Mouse (Mus musculus) activated CD4-positive, CD25-positive, alpha-beta regulatory T cell, adult 4 months (primary cell): ENCODE results near the gene Psmc5. TPM values are rescaled to one million over a fixed set of nuclear protein-coding genes. Genes with fewer than 3 reads are reported as not detected.

Source experiments
- ATAC-seq: one replicate; pipeline ENCODE4 v1.8.0; 2017
- polyA plus RNA-seq, 2 experiments: library from polyadenylated mRNA; unstranded; fragments of 100-300 nt; shearing (Covaris generic); gene quantifications; one replicate each; pipeline ENCODE4 v1.2.1; 2017

Gene Psmc5
- polyA plus RNA-seq, 2 experiments from 2014 or later = 140 to 180 TPM

- ATAC-seq = no peak
These were observed 15.3 kb downstream of the Psmc5 start for GRCm38 (mm10) chr11:106271131-106271793.

GRCm38 (mm10) chr11:106271794-106272643 is 16.1 kb downstream of the Psmc5 start:
- peak; percentile 4 for ATAC-seq

- ATAC-seq = peak; percentile 85
These were observed 16.8 kb downstream of the Psmc5 start, which contains the start of gene Smarcd2 for GRCm38 (mm10) chr11:106272644-106273310. Smarcd2 (minus strand) TSS chr11:106272972.

GRCm38 (mm10) chr11:106273311-106273684 is 17.3 kb downstream of the Psmc5 start:
- no peak for ATAC-seq

- ATAC-seq = no peak
These were observed 17.9 kb downstream of the Psmc5 start for GRCm38 (mm10) chr11:106273811-106274210.

- ATAC-seq = no peak
These were observed 18.4 kb downstream of the Psmc5 start for GRCm38 (mm10) chr11:106274374-106274773.

- ATAC-seq = no peak
These were observed 19.0 kb downstream of the Psmc5 start for GRCm38 (mm10) chr11:106274971-106275411.

DNA sequence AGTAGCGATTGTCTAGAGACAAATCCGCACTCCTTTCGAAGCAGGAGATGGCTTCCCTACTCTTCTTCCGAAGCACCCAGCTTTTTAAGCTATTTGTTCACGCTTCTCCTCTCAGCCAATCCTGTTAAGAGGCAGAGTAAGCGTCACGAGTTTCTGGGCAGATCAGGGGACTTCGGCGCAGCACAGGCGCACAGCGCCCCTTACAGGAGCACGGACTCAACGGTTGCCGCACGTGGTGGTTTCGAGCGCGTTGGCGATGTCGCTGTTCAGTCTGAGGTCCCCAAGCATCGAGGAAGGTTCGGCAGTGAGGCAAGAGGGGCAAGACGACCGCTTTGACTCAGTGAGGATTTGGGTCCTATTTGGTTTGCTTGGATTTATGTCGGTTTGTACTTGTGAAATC is 20.5 kb downstream of the Psmc5 start, which contains the start of gene Tcam1:
TSS of gene Tcam1 (plus strand) at position 219 of the 400 bp plus-strand sequence.
- ATAC-seq = peak; percentile 82

DNA sequence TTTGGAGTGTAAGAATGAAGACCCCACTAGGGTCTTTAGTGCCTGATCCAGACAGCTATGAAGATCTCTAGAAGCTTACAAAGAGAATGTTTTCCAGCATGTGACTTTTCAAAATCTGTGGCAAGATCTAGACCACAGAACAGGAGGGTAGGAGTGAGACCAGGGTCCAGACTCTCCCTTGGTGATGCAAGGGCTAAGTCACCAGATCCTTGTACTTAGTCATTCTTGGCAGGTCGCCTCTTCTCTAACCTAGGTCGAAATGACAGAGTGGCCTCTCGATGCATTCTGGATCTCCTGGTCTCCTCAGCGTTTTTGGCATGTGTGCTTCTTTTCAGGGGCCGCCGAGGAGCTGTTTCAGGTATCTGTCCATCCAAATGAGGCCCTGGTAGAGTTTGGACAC is 26.5 kb downstream of the Psmc5 start:
- ATAC-seq = no peak

DNA sequence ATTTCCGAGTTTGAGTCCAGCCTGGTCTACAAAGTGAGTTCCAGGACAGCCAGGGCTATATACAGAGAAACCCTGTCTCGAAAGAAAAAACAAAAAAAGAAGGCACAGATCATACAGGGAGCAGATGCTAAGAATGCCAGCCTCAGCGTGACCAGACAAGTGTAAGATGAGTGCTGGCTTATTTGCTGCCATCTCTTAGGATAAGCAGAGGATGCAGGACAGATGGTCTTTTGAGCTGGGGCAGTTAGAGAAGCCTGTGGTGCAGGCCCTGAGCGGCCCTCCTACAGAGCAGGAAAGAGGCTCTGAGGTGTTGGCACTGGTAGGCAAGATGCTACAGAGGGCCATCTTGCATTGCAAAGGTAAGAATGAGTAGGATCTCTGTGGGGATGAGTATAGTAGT is 27.4 kb downstream of the Psmc5 start:
- no peak for ATAC-seq

GRCm38 (mm10) chr11:106284126-106284525 is 28.2 kb downstream of the Psmc5 start:
- no peak for ATAC-seq

- no peak for ATAC-seq
These were observed 30.3 kb downstream of the Psmc5 start for GRCm38 (mm10) chr11:106286206-106286605.

- no peak for ATAC-seq
These were observed 31.0 kb downstream of the Psmc5 start for GRCm38 (mm10) chr11:106286987-106287386.

GRCm38 (mm10) chr11:106289369-106289768 is 33.4 kb downstream of the Psmc5 start:
- ATAC-seq = no peak

DNA sequence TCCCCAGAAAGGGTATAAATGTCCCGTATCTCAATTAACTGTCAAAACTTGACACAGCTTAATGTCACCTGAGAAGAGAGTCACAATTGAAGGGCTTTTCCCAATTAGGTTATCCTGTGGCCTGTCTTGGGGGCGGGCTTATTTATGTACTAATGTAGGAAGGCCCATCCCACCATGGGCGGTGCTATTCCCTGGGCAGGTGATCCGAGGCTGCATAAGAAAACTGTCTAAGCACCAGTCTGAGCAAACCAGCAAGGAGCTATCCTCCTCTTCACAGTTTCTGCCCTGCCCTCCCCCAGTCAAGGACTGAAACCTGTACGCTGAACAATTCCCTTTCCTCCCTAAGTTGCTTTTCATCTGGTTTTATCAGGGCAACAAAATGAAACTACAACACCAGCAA is 34.4 kb downstream of the Psmc5 start:
- no peak for ATAC-seq

DNA sequence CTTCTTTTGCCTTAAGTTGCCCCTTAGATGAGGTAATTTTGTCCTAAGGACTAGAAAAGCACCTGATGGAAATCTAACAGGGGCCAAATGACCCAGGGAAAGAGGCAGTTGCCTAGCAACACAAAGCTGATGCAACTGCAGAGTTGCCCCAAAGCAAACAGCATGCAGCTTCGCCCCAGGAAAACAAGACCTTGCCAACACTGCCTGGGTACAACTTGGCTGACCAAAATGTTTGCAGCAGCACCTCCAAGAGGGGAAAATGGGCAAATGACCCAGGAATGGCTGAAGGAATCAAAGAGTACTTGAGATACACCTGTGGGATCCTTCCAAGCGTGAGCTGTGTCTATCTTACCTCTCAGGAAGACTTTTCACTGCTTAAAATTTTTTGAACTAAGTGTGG is 35.9 kb downstream of the Psmc5 start:
- no peak for ATAC-seq

- ATAC-seq = no peak
These were observed 45.8 kb downstream of the Psmc5 start, which contains the start of gene Gh for GRCm38 (mm10) chr11:106301765-106302164. Gh (minus strand) TSS chr11:106301865.

DNA sequence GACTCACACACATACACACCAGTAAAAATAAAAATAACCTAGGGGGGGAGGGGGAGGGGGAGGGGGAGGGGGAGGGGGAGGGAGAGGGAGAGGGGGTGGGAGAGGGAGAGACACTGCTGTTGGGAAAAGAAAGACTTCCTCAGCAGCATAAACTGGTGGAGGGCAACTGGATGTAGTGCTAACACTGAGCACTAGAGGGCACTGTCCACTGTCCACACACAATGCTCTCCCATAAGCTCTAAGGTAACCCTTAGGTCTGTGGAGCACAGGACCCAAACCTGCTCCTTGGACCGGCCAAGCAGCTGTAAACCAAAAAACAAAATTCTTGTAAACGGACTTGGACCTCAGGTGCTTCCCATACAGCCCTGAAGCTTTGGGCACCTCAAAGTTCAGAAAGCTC is 46.7 kb downstream of the Psmc5 start:
- ATAC-seq = no peak

DNA sequence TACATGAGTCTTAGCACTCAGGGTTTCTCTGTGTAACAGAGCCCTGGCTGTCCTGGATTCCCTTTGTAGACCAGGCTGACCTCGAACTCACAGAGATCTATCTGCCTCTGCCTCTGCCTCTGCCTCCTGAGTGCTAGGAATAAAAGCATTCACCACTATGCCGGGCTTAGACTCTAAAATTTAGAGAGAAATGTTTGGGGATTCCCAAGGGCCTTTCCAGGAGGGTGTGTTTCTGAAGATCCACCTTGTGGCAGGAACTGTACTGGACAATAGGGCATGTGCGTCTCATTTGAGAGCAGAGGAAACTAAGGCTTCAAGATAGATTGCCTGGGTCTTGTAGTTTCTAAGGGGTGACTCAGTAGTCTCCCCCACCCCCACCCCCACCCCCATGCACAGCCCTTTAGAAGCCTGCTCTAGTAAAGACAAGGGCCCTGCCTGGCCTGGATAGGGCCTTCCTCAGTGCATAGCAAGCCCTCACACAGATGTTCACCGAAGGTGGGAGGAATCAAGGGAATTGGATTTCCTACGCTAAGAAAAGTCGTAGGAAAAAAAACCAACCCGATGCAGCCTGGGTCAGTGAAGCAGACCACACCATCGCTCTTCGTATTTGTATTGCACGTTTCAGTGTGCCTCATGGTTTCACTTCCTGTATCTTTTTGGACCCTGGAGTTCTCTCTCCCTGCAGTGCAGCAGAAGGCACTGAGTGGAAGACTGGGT is 49.6 kb downstream of the Psmc5 start:
- ATAC-seq = no peak

DNA sequence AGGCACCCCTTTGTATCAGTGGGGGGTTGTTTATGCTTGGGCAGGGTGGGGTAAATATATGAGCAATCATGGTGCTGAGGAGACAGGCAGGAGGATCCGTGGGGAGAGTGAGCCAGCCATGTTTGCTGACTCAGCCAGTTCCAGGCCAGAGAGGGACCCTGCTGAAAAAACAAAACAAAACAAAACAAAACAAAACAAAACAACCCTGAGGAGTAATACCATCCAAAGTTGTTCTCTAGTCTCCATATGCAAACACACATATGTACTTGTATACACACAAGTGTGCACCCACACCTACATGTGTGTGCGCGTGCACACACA is 50.1 kb downstream of the Psmc5 start:
- no peak for ATAC-seq

DNA sequence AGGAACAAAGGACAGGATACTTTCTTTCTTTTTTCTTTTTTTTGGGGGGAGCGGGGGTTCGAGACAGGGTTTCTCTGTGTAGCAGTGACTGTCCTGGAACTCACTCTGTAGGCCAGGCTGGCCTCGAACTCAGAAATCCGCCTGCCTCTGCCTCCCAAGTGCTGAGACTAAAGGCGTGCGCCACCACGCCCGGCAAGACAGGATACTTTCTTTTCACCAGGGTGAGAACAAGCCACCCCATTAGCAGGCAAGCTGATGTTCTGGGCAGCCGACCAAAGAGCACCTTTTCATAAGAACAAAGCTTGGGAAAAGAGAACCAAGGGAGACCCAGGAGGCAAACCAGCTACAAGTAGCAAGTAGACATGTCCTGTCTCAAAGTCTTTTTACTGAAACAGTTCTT is 50.8 kb downstream of the Psmc5 start:
- no peak for ATAC-seq

DNA sequence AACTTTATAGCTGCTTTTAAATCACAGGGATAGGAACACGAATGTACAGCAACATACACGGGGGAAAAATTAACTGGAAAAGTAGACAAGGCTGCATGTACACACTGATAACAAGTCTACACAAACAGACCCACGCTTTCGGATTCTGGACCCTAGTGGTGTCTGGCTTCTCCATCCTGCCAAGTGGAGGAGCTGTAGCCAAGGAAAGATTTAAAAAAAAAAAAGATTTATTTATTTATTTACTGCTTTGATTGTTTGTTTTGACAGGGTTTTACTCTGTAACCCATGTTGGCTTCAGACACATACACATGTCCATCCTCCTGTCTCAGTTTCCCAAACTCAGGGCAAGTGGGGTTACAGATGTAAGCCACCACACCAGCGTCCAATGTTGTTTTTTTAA is 51.5 kb downstream of the Psmc5 start:
- ATAC-seq = no peak

DNA sequence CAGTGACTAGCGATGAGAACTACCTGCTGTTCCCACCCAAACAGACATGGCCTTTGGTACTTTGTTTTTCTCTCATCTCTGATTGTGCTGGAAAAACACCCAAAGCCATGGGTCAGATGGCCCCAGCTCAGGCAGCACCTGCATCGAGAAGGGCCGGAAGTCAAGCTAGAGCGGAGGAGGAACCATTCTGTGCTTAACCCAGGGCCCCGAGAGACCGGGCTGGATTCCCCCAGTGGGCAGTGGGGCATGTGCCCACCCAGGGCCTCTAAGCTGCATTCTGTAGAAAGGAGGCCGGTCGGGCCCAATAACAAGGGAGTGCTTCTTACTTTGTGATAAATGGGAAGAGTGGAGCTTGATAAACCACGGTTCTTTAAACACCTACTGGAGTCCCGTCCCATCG is 52.2 kb downstream of the Psmc5 start:
- no peak for ATAC-seq
